Mouse (Mus musculus) megakaryocyte progenitor cell, adult 5-6 weeks (primary cell): Measurements from ENCODE around the gene Chkb. TPM values are rescaled to one million over a fixed set of nuclear protein-coding genes. Genes with fewer than 3 reads are reported as not detected.
"Not testable (repeated sequence)": the region's sequence is repeated elsewhere in the genome, so short reads cannot be mapped to it uniquely, and the experiment has no call there.

Experiments used
- ATAC-seq: replicated peaks from 2 replicates; pipeline ENCODE4 v1.8.0; 2016; ENCODE audit warnings: mild to moderate bottlenecking, moderate TSS enrichment, inconsistent platforms; ENCODE audit not compliant: poor library complexity
- total RNA-seq, 2 experiments: library from RNA; stranded (forward) in 1 of 2; stranded (reverse) in 1 of 2; fragments of 157-497, 149-512 nt in 1 of 2; fragments of 200-1000 nt in 1 of 2; gene quantifications; 2 replicates each; pipeline versions ENCODE4 v1.2.3 to v1.2.4; 2015 to 2017

Chkb gene
- total RNA-seq, 2 experiments from 2014 or later, result 16.4 to 45.7 TPM

DNA sequence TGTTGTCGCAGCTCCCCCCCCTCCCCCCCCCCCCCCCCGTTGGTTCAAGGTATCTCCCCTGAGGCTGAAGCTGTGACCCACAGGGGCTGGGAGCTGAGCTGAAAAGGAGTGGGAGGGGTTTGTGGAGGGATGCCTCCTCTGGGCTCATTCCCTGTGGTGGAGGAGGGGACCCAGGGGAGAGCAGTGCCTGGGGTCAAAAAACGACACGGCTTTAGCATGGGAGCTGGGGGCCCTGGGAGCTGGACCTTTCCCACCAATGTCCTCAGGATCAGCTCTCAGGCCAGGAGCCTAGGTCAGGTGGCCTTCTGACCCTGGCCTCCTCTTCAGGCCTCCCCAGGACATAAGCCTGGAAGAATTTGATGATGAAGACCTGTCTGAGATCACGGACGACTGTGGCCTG is 25.1 kb upstream of the Chkb start:
- ATAC-seq, result no peak

GRCm38 (mm10) chr15:89453865-89454478 is 24.3 kb upstream of the Chkb start, which contains the start of gene Mapk8ip2:
TSS of gene Mapk8ip2 (plus strand) at chr15:89453913.
- 0 out of 2 replicates have a peak, but pooled peaks have one; percentile 2 for ATAC-seq

GRCm38 (mm10) chr15:89452906-89453864 is 23.5 kb upstream of the Chkb start:
- peak; percentile 99 for ATAC-seq

DNA sequence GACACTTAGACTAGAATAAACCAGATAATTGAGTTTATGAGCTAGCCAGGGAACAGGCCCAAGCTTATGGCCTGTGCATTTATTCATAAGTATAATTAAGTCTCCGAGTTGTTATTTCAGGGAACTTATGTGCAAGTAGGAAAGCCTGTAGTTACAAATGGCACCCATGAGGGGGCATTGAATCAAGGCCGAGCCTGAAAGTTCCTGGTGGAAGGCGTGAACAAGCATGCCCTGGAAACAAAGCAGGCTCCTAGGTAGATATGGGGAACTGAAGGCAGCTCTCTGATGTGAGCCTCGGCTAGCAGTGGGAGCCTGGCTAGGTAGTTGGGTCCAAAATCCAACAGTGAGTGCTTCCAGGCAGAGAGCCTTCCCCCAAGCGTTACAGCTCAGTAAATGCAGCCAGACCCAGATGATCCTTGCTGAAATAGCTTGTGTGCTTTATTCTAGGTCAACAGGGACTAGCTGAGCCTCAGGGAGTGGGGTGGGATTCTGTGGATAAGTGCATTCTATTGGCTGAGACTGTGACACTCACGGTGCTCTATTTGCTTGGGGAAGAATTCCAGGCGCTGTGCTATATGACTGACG is 12.9 kb upstream of the Chkb start:
- ATAC-seq, result peak; percentile 46; the same call in 1 of the 2 replicates

DNA sequence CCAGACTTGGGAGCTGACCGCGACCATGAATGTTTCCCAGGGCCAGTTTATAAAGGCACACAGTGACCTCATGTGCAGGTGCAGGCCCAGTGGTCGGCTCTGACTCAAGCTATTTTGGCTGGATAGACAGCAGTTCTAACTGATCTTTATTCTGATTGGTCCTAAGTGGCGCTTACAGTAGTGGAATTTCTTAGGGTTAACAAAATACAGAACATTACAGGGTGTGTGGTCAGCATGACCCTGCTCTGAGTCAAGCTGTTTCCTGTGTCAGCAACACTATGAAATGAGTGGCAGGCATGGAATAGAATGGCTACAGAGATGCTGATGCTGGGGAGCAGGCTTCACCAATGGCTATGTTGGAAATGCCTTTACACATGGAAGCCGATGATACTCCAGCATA is 6.2 kb upstream of the Chkb start:
- ATAC-seq, result no peak

DNA sequence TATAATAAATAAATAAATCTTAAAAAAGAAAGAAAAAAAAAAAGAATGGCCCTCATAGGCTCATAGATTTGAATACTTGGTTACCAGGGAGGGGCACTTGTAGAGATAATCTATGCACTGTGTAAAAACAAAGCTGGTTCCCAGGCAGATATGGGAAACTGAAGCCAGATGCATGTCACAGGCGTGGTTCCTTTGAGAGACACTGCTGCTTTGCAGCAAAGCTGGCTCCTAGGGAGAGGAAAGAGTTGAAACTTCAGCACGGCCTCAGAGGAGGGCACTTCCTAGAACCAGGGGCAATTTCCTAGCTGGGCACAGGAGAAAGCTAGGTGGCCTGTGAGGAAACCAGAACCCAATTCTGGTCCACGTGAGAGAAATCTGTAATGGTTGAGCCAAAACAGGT is 4.4 kb upstream of the Chkb start:
- no peak for ATAC-seq

GRCm38 (mm10) chr15:89432946-89433345 is 3.2 kb upstream of the Chkb start:
- ATAC-seq, result no peak

- ATAC-seq, result no peak
Observed at GRCm38 (mm10) chr15:89431806-89432205, 2.1 kb upstream of the Chkb start.

DNA sequence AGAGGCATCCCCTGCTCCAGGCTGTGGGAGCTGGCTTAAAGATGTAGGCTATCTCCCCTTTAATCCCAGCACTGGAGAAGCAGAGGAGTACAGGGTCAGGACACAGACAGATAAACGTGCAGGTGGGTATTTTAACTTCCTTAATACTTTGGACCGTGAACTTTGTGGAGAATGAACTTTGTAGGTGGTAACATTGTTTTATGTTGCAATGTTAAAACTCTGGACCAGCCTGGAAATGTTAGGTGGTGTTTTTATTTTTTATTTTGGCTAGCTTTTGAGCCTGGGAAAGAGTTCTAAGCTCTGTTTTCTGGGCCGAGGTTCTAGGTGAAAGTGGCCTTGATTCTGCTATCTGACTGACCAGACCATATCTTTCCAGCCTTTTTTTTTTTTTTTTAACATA is 1.6 kb upstream of the Chkb start:
- ATAC-seq, result no peak

GRCm38 (mm10) chr15:89430771-89431170 is 1.1 kb upstream of the Chkb start:
- ATAC-seq, result not testable (repeated sequence)

DNA sequence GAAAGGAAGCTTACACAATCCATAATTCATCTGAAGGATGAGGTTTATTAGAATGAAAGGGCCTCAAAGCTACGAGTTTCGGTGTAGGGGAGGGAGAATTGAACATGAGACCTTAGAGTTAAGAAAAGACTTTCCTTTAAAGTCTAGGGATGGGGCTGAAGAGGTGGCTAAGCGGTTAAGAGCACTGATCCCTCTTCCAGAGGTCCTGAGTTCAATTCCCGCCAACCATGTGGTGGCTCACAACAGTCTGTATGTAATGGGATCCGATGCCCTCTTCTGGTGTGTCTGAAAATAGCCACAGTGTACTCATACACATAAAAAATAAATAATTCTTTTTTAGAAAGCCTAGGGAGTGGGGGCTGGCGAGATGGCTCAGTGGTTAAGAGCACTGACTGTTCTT is 633 bp upstream of the Chkb start:
- ATAC-seq, result 0 out of 2 replicates have a peak, but pooled peaks have one; percentile 1

DNA sequence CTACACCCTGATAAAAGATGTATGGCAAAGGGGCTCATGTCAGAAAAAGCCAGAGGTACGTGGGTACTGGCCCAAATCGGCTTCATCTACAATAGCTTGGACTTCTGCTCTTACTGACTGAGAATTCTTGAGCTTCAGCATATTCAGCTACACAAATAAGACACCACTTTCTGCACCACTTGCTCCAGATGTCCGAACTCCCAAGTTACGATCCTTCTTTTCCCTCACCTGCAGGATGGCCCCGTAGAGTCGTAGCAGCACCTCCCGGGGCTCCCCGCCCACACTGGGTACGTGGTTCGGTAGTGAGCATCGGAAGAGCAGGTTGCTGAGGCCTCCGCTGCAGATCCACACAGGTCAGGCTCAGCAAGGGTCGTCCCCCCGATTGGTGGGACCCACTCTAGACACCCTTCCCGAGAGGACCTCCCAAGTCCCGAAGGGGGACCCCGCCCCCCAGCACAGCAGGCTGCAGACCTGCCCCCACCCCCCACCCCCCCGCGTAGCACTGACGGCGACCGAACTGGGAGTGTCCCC is 822 bp downstream of the Chkb start:
- ATAC-seq, result no peak

DNA sequence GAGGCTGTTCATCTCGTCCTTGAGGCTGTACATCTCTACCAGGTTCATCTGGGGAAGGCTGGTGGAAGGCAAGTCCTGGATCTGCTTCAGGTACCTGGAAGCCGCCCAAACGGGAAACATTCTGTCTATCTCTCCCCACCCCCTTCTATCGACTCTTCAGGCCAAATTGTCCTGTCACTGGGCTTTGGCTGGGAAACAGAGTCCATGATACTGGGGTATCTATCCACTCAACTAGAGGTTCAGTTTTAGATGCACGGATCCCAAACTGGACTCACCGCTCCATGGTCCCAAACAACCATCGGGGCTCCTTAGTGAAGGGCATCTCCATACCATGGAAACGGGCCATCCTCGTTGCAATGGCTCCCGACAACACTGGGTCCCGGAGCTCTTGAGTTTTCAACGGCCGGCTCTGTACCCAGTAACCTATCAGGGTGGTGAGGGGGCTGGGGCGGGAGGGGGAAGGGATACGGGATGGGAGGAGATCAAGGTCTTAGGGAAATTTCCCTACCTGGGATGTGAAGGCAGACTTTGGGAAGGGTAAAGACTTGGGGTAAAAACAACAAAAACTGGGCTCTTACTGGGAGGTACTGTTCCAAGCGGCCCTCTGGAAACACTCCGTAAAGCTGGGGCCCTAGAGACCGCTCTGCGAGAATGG is 1.4 kb downstream of the Chkb start:
- ATAC-seq, result no peak

- ATAC-seq, result no peak
Observed at GRCm38 (mm10) chr15:89426716-89427115, 3.0 kb downstream of the Chkb start.

GRCm38 (mm10) chr15:89425711-89426121 is 4.0 kb downstream of the Chkb start, which contains the start of gene Cpt1b:
TSS of gene Cpt1b (minus strand) at chr15:89425863.
- no peak for ATAC-seq

DNA sequence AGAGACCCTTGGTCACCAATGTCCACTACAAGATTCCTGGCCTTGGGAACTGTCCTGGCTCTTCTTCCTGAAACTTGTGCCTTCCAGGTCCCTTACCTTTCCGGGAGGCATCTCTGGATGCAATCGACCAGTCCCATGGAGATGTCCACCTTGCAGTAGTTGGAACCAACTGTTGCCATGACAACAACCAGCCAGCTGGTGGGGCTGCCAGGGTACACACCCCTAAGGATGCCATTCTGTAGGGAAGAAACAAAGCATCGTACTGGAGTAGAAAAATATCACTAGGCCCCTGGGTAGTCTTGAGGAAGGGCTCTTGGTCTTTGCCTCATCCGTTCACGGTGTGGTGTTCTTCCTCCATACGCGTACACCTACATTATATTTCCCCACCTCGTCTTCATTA is 5.1 kb downstream of the Chkb start:
- no peak for ATAC-seq

GRCm38 (mm10) chr15:89421938-89422337 is 7.8 kb downstream of the Chkb start:
- no peak for ATAC-seq

DNA sequence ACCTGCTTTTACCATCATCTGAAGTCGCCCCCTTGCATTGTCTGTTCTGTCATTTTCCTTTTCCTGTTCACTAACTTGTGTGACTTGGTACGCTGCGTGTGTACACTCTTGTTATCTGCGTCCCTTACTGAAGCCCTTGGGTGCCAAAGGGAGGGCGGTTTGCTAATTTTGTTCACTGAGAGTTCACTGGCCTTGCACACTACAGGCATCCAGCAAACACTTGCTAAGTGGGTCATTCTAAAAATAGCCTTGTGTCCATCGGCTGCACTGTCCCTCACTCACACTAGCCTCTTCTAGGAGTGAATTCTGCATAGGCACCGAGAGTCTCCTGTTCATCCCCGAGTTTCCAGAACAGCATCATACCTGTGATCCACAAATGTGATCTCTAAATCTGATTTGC is 14.4 kb downstream of the Chkb start:
- no peak for ATAC-seq

GRCm38 (mm10) chr15:89410118-89410517 is 19.6 kb downstream of the Chkb start, which contains the start of gene Syce3:
TSS of gene Syce3 (minus strand) at chr15:89410503.
- ATAC-seq, result no peak

DNA sequence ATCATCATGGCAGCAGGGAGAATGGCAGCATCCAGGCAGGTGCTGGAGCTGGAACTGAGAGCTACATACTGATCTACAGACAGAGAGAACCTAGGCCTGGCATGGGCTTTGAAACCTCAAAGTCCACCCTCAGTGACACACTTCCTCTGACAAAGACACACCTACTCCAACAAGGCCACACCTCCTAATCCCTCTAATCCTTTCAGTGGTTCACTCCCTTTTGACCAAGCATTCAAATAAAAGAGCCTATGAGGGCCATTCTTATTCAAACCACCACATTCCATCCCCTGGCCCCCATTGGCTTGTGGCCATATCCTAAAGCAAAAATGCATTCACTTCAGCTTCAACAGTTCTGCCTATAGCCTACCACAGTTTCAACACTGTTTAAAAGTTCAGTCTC is 23.0 kb downstream of the Chkb start:
- ATAC-seq, result no peak
